Mouse (Mus musculus): ENCODE results near the gene H2afb2.

H2afb2 gene

GRCm38 (mm10) chrX:116680878-116681277, at the start of gene H2afb2:
Gene H2afb2 (plus strand): TSS chrX:116681178.
- DNase-seq (ENCODE audit: low spot score in 2 of 2) = no peak
